In the genomic region with DNA sequence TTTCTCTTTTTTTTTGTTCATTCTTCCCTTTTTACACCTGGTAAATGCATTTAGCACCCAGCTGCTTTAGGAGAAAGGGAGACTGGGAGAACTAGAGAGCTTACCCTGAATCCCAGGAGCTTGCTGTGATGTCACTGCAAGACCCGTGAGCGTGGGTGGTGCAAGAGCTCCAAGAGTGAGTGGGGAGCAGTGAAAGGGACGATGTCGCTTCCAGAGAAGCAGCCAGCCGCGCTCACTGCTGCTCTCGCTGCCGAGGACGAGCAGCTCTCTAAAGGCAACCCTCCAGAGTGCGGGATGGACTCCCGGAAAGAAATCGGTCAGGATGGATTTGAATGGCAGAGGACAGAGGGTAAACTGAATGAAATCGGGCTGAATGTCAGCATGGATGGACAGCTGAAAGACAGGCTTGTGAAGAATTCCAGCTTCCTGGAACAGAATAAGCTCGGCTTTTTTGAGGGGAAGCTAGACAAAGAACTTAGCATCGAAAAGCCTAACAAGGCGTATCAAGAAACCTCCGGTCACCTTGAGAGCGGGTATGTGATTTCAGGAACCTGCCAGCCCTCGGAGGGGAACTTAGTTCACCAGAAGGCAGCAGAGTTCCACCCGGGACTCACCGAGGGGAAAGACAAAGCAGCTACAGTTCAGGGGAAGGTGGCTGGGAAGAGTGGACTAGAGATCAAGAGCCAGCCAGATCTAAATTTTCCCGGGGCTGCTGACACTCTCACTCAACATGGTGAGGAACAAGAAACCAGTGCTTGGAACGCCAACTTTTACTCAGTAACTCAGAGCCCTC, we compare ENCODE assay signal across 8 mouse cellular contexts.
DNase-seq lines count a peak whose midpoint lies in the region; ATAC-seq lines count a peak whose summit lies in the region.
"Had no signal": no experiment of that assay in that cellular context is flagged by ENCODE, and none has a peak within 500 bp of the region (broad histone marks: within the 10 kb centered on the region; RNA-seq: fewer than 3 reads in every experiment).

No protein-coding gene starts in this region.

- peak overlapping the region; percentile 84 for H3K27ac ChIP-seq in heart, embryonic 16.5 days (ENCODE audit: low read length)
- H3K27ac ChIP-seq: stomach, embryonic 15.5 days had no signal

- peak overlapping the region; percentile 56 for H3K9ac ChIP-seq in heart, embryonic 16.5 days (ENCODE audit: low read length)
- H3K9ac ChIP-seq: stomach, embryonic 15.5 days had no signal

- ATAC-seq in cerebellum, adult (ENCODE audit: insufficient number of reproducible peaks, low FRiP score, low TSS enrichment), result peak; percentile 50
- no peak for ATAC-seq in heart, embryonic 16.5 days (replicated peaks; ENCODE audit: extremely low read depth, insufficient read depth, low FRiP score)

- H3K9me3 ChIP-seq in heart, embryonic 16.5 days (replicated peaks; ENCODE audit: control insufficient read depth, low read length), result no peaks in the 10 kb centered on the region
- H3K9me3 ChIP-seq: stomach, embryonic 15.5 days had no signal

- H3K4me1 ChIP-seq in heart, embryonic 16.5 days (ENCODE audit: control insufficient read depth, insufficient read depth, low read length), result peaks cover 26% of the 10 kb centered on the region
- H3K4me1 ChIP-seq: stomach, embryonic 15.5 days had no signal

- 47% methylated on average over 23 of the region's 23 CpGs for WGBS in heart, embryonic 16.5 days

- peak overlapping the region; percentile 48 for H3K4me2 ChIP-seq in heart, embryonic 16.5 days (ENCODE audit: low read depth, low read length)
- H3K4me2 ChIP-seq: stomach, embryonic 15.5 days had no signal

- DNase-seq in embryo, embryonic 11 days, result peak; percentile 52
- peak; percentile 59 to 87 for DNase-seq in left cerebral cortex, adult 9 months (ENCODE audit: low spot score in 2 of 2)
- peak; percentile 81 for DNase-seq in right cerebral cortex, postnatal 14 days
- no peak for DNase-seq in MN1 (ENCODE audit: low spot score)
- no peak for DNase-seq in gastrocnemius, postnatal 4 days (ENCODE audit: low spot score in 2 of 2)

- peak overlapping the region; percentile 21; the same call in 1 of the 2 replicates for H3K4me3 ChIP-seq in heart, embryonic 16.5 days (ENCODE audit: low read length)
- H3K4me3 ChIP-seq: stomach, embryonic 15.5 days had no signal

- no peaks in the 10 kb centered on the region for H3K36me3 ChIP-seq in heart, embryonic 16.5 days (ENCODE audit: control insufficient read depth, insufficient read depth)
- H3K36me3 ChIP-seq: stomach, embryonic 15.5 days had no signal

- no peaks in the 10 kb centered on the region for H3K27me3 ChIP-seq in heart, embryonic 16.5 days (ENCODE audit: control insufficient read depth, insufficient read depth, low read length)
- H3K27me3 ChIP-seq: stomach, embryonic 15.5 days had no signal

Comparison
In these comparisons a context has a peak if more than half of its experiments do, and no peak if none do; other contexts are left out.
1. DNase-seq: peak in embryo, embryonic 11 days (single experiment), left cerebral cortex, adult 9 months (2 of 2) and right cerebral cortex, postnatal 14 days (single experiment); none in MN1 (single experiment) and gastrocnemius, postnatal 4 days (0 of 2).